Mouse (Mus musculus) liver, adult 2 months (tissue): ENCODE results near the gene Fank1. TPM values are rescaled to one million over a fixed set of nuclear protein-coding genes. Genes with fewer than 3 reads are reported as not detected.

Experiments used
- DNase-seq: peaks from one replicate; pipeline ENCODE4 v3.0.0-alpha.2; 2011; ENCODE audit warnings: low read depth, low spot score; ENCODE audit errors: extremely low read depth
- H3K27ac ChIP-seq: fragments of 200-500 bp; replicated peaks from 2 replicates; pipeline ENCODE4 v1.5.1; 2012; ENCODE audit warnings: low read depth, mild to moderate bottlenecking, control low read depth, inconsistent platforms, low read length; ENCODE audit not compliant: insufficient read depth
- H3K27me3 ChIP-seq: fragments of 200-500 bp; 2 replicates; pipeline ENCODE4 v1.6.1; 2012; ENCODE audit warnings: mild to moderate bottlenecking, moderate library complexity, low read length, inconsistent platforms; ENCODE audit not compliant: control insufficient read depth, insufficient read depth
- H3K36me3 ChIP-seq: fragments of 200-500 bp; 2 replicates; pipeline ENCODE4 v1.6.1; 2012; ENCODE audit warnings: low read length, inconsistent platforms; ENCODE audit not compliant: control insufficient read depth, insufficient read depth
- H3K4me1 ChIP-seq: fragments of 200-500 bp; 2 replicates; pipeline ENCODE4 v1.6.1; 2011; ENCODE audit warnings: low read length; ENCODE audit not compliant: control insufficient read depth, insufficient read depth
- H3K4me3 ChIP-seq: fragments of 200-500 bp; 2 replicates; pipeline ENCODE4 v1.5.1; 2011; ENCODE audit warnings: low read depth, mild to moderate bottlenecking, control low read depth, low read length, moderate library complexity; ENCODE audit not compliant: insufficient read depth
- H3K79me2 ChIP-seq: fragments of 200-500 bp; 2 replicates; pipeline ENCODE4 v1.6.1; 2012; ENCODE audit warnings: inconsistent platforms, mild to moderate bottlenecking, low read length, moderate library complexity; ENCODE audit not compliant: control insufficient read depth, insufficient read depth
- H3K9ac ChIP-seq: fragments of 200-500 bp; 2 replicates; pipeline ENCODE4 v1.6.1; 2012; ENCODE audit warnings: low read depth, mild to moderate bottlenecking, control low read depth, inconsistent platforms, low read length
- CTCF ChIP-seq: fragments of 200-500 bp; IDR thresholded peaks from 2 replicates; pipeline ENCODE4 v1.5.1; 2011; ENCODE audit warnings: low read depth, low read length, control low read depth
- POLR2A ChIP-seq: fragments of 200-500 bp; IDR thresholded peaks from 2 replicates; pipeline ENCODE4 v1.6.1; 2011; ENCODE audit warnings: low read length, control low read depth; ENCODE audit not compliant: insufficient read depth; ENCODE audit errors: extremely low read depth
- WGBS: fragments of 180-500 bp; shearing (Covaris S2); methylation state at CpG from one replicate; pipeline ENCODE4 v1.1.7; 2018; 5-methylcytosine and 5-hydroxymethylcytosine counted together
- polyA plus RNA-seq: library from polyadenylated mRNA; depleted of rRNA; stranded (reverse); fragments of >200 nt; gene quantifications from 2 replicates; pipeline ENCODE4 v1.2.3, GENCODE M21; 2012
- total RNA-seq: library from RNA; depleted of rRNA; stranded (reverse); fragments of >200 nt; gene quantifications from 2 replicates; pipeline ENCODE4 v1.2.3, GENCODE M21; 2014

Gene Fank1
- total and polyA plus RNA-seq, 2 experiments = not detected

DNA sequence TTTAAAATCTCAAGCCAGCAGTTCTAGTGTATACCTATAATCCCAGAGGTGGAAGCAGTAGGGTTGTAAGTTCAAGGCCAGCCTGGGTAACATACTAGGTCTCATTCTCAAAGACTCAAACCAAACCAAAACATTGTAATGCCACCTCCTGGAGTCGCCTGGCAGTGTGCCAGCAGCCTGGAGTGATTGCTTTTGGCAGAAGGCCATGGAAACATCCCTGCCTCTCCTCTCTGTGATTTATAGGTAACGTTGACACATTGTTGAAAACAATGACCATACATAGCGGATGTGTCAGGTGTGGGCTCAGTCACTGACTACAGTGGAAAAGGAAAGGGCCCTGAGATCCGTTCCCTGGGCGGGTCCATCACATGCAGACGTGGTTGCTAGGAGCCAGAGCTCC is 25.2 kb downstream of the Fank1 start:
- Histone ChIP-seq H3K27ac (no peak overlapping the region), H3K4me3 (no peak overlapping the region), H3K27me3 (no peaks in the 10 kb centered on the region), H3K4me1 (no peaks in the 10 kb centered on the region), H3K79me2 (no peaks in the 10 kb centered on the region), H3K9ac (no peak overlapping the region), H3K36me3 (no peaks in the 10 kb centered on the region)
- 67% methylated on average over 6 of the region's 6 CpGs for WGBS
- TF ChIP-seq POLR2A = no peak
- TF ChIP-seq CTCF = no peak
- no peak for DNase-seq

DNA sequence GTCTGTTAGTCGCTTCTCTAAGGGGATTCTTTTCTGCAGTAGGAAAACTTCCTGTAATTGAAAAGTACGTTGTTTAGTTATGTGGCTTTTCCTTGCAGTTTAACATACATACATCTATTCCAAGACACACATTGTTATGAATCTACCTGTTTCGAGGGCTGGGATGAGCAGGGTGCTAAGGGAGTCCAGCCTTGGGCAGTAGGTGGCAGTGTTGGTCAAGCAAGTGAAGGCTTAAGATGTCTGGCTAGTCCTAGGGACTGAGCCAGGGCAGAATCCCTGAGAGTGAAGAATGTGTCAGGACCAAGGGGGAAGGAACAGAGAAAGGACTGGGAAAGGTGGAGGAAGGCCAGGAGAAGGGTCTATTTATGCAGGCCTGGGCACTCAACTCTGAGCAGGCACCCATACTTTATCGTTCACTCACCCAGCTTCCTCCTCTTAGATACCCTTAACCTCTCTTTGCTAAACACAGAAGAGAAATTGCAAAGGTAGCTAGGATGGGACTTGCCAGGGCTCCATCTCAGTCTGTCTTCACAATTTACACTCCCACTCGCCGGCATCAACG is 29.0 kb downstream of the Fank1 start:
- 59% methylated on average over 7 of the region's 7 CpGs for WGBS
- H3K79me2 ChIP-seq = no peaks in the 10 kb centered on the region
- H3K4me1 ChIP-seq = no peaks in the 10 kb centered on the region
- no peak overlapping the region for H3K4me3 ChIP-seq
- H3K36me3 ChIP-seq = no peaks in the 10 kb centered on the region
- TF ChIP-seq POLR2A (no peak), CTCF (peak; percentile 97)
- H3K27me3 ChIP-seq = no peaks in the 10 kb centered on the region
- H3K27ac ChIP-seq = no peak overlapping the region
- no peak overlapping the region for H3K9ac ChIP-seq
- peak; percentile 62 for DNase-seq

DNA sequence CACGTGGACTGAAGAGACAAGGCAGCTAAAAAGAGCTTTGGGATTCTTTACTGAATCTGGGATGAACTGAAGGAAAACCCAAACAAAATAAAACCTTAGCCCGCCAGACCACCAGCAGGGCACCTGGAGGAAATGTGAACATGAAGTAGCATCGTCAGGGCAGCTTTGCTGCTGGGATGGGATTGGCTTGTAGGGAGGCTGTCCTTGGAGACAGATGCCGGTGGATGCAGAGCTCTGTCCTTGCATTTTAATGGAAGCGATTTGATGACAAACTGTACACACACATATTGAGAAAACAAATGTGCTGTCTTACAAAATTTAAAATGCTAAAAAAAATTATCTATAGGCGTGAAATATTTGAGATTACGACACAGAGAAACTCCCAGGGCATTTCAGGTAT is 36.3 kb downstream of the Fank1 start:
- Histone ChIP-seq H3K79me2 (no peaks in the 10 kb centered on the region), H3K4me3 (no peak overlapping the region), H3K36me3 (no peaks in the 10 kb centered on the region), H3K27ac (no peak overlapping the region), H3K4me1 (no peaks in the 10 kb centered on the region), H3K9ac (no peak overlapping the region), H3K27me3 (no peaks in the 10 kb centered on the region)
- TF ChIP-seq POLR2A (no peak), CTCF (no peak)
- WGBS = 74% methylated on average over 7 of the region's 7 CpGs
- no peak for DNase-seq

DNA sequence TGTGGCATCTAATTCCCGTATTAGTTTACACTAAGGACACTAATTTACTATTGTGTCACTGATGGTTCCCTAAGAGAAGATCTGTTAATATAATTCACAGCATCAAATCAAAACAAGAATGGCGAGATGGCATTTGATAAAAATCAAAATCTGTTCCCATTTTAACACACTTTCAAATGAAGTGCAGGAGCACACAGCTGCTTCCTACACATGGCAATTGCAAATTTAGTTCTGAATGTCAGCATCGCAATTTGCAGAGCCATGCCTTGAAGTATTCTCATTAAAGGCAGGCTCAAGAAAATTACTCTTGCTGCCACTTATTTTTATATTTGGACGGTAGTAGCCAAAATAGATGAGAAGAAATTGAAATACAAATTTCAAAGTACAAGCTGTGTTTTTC is 36.7 kb downstream of the Fank1 start:
- DNase-seq = no peak
- no peak overlapping the region for H3K4me3 ChIP-seq
- H3K79me2 ChIP-seq = no peaks in the 10 kb centered on the region
- no peaks in the 10 kb centered on the region for H3K36me3 ChIP-seq
- H3K9ac ChIP-seq = no peak overlapping the region
- TF ChIP-seq CTCF (no peak), POLR2A (no peak)
- H3K4me1 ChIP-seq = no peaks in the 10 kb centered on the region
- no peak overlapping the region for H3K27ac ChIP-seq
- WGBS = 77% methylated on average over 4 of the region's 4 CpGs
- no peaks in the 10 kb centered on the region for H3K27me3 ChIP-seq

DNA sequence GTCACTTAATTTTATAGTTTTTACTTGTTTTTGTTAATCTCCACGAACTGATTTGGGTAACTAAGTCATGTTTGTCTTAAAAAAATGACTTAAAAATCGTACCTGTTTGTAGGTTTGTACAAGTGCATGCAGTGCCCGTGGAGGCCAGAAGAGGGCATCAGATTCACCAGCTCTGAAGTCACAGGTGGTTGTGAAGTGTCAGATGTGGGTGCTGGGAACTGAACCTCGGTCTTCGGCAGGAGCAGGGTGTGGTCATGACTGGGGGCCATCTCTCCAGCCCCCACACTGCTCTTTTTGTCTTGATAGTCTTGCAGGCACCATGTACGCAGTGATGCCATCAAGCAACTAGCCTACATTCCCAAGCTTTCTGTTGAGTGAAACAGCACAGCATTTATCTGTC is 47.1 kb downstream of the Fank1 start:
- TF ChIP-seq POLR2A (no peak), CTCF (peak; percentile 56; the same call in 1 of the 2 replicates)
- H3K79me2 ChIP-seq = no peaks in the 10 kb centered on the region
- H3K9ac ChIP-seq = no peak overlapping the region
- 86% methylated on average over 6 of the region's 6 CpGs for WGBS
- H3K27me3 ChIP-seq = no peaks in the 10 kb centered on the region
- H3K36me3 ChIP-seq = no peaks in the 10 kb centered on the region
- H3K4me3 ChIP-seq = no peak overlapping the region
- peak; percentile 3 for DNase-seq
- H3K4me1 ChIP-seq = no peaks in the 10 kb centered on the region
- no peak overlapping the region for H3K27ac ChIP-seq

DNA sequence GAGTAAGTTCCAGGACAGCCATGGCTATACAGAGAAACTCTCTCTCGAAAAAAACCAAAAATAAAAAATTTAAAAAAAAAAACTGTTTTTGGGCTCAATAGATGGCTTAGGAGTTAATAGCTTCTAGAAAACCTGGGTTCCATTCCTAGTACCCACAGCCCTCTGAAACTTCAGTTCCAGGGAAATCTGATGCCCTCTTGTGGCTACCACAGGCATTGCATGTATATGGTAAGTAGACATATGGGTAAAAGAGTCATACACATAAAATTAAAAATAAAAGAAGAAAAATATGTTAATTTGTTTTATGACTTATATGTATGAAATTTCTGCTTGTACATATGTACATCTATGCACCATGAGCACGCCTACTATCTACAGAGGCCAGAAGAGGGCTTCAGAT is 47.9 kb downstream of the Fank1 start:
- Histone ChIP-seq H3K9ac (no peak overlapping the region), H3K27ac (no peak overlapping the region), H3K4me1 (no peaks in the 10 kb centered on the region), H3K4me3 (no peak overlapping the region), H3K79me2 (no peaks in the 10 kb centered on the region), H3K36me3 (no peaks in the 10 kb centered on the region), H3K27me3 (no peaks in the 10 kb centered on the region)
- DNase-seq = peak; percentile 34
- 94% methylated on average over 2 of the region's 2 CpGs for WGBS
- TF ChIP-seq POLR2A = no peak
- peak; percentile 33; the same call in 1 of the 2 replicates for TF ChIP-seq CTCF
